Mouse (Mus musculus): ENCODE data around the gene Supt6.

GRCm38 (mm10) chr11:78161169-78161568 is 84.6 kb downstream of the Supt6 start:
- TF ChIP-seq CTCF (IDR thresholded peaks at IDR 0.05; ENCODE audit: low read depth) (no peak), EP300 (optimal IDR thresholded peaks at IDR 0.05) (no peak)
